Mouse (Mus musculus) adrenal gland, adult (tissue): ENCODE measurements around the gene Epha10.

Experiments used
- DNase-seq, 2 experiments: peaks; one replicate each; pipeline ENCODE4 v3.0.0; 2022 to 2023; ENCODE audit warnings: low spot score in 1 of 2; ENCODE audit not compliant: inconsistent age in 2 of 2

The Epha10 gene

DNA sequence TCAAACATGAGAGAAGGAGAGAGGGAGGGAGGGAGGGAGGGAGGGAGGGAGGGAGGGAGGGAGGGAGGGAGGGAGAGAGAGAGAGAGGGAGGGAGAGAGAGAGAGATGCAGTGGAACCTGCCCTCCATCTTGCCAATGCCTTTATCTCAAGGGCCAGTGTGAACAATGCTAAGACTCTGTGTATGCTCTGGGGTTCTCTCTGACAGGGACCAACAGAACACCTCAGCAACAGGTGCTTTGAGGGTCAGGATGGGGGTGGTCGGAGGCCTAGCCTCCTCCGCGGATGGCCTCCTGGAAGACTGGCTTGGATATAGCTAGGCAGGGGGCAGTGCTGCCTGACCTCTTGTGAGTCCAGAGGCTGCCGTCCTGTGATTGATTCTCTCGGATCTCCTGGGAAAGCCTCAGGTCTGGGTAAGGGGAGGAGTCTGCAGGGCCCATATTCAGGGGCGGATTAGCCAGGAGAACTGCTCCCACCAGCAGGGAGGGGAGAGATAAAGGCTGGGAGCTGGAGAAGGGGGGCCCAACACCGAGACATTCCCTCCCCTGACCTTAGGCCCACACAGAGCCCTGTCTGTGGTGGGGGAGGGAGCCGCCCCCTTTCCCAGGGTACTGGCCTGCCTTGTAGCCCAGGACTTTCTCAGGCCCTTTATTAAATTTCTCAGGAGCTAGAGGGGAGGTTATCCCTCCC lies 84.4 kb downstream of the Epha10 start:
- no peak for DNase-seq
